Mouse (Mus musculus): ENCODE measurements around the gene Slc4a7.

Slc4a7 gene

GRCm38 (mm10) chr14:14701710-14702329 lies at the start of gene Slc4a7:
Gene Slc4a7, plus strand, starts transcription at chr14:14702279.
- DNase-seq: no peak

GRCm38 (mm10) chr14:14670597-14670996 lies 31.5 kb upstream of the Slc4a7 start:
- no peak for DNase-seq

- no peak for DNase-seq
These were observed 20.5 kb upstream of the Slc4a7 start for GRCm38 (mm10) chr14:14681611-14682010.

GRCm38 (mm10) chr14:14684771-14685170 lies 17.3 kb upstream of the Slc4a7 start:
- peak; percentile 12 for DNase-seq

- DNase-seq: peak; percentile 30
These were observed 16.0 kb upstream of the Slc4a7 start for GRCm38 (mm10) chr14:14686101-14686551.

GRCm38 (mm10) chr14:14687258-14687890 lies 14.7 kb upstream of the Slc4a7 start:
- no peak for DNase-seq

- DNase-seq: peak; percentile 95
These were observed 593 bp downstream of the Slc4a7 start for GRCm38 (mm10) chr14:14702399-14703345.

- DNase-seq: peak; percentile 40
These were observed 1.3 kb downstream of the Slc4a7 start for GRCm38 (mm10) chr14:14703346-14703871.

- DNase-seq: no peak
These were observed 2.6 kb downstream of the Slc4a7 start for GRCm38 (mm10) chr14:14704651-14705050.

GRCm38 (mm10) chr14:14705126-14705525 lies 3.0 kb downstream of the Slc4a7 start:
- DNase-seq: no peak

- DNase-seq: no peak
These were observed 4.3 kb downstream of the Slc4a7 start for GRCm38 (mm10) chr14:14706381-14706780.

- DNase-seq: no peak
These were observed 5.0 kb downstream of the Slc4a7 start for GRCm38 (mm10) chr14:14707061-14707460.

- DNase-seq: no peak
These were observed 6.9 kb downstream of the Slc4a7 start for GRCm38 (mm10) chr14:14709021-14709420.

GRCm38 (mm10) chr14:14714130-14714529 lies 12.1 kb downstream of the Slc4a7 start:
- DNase-seq: peak; percentile 31

- no peak for DNase-seq
These were observed 13.7 kb downstream of the Slc4a7 start for GRCm38 (mm10) chr14:14715794-14716193.

GRCm38 (mm10) chr14:14716843-14717242 lies 14.8 kb downstream of the Slc4a7 start:
- no peak for DNase-seq

- DNase-seq: no peak
These were observed 16.5 kb downstream of the Slc4a7 start for GRCm38 (mm10) chr14:14718556-14718955.

GRCm38 (mm10) chr14:14781169-14781568 lies 79.1 kb downstream of the Slc4a7 start:
- DNase-seq: no peak

GRCm38 (mm10) chr14:14784223-14784622 lies 82.1 kb downstream of the Slc4a7 start:
- no peak for DNase-seq

- DNase-seq: no peak
These were observed 84.9 kb downstream of the Slc4a7 start for GRCm38 (mm10) chr14:14786979-14787378.

- DNase-seq: no peak
These were observed 87.9 kb downstream of the Slc4a7 start for GRCm38 (mm10) chr14:14789840-14790470.

- DNase-seq: no peak
These were observed 97.8 kb downstream of the Slc4a7 start for GRCm38 (mm10) chr14:14799861-14800260.

GRCm38 (mm10) chr14:14800332-14800731 lies 98.3 kb downstream of the Slc4a7 start:
- peak; percentile 13 for DNase-seq
